Mouse (Mus musculus): ENCODE results near the gene Ripk1. TPM values are rescaled to one million over a fixed set of nuclear protein-coding genes. Genes with fewer than 3 reads are reported as not detected.

The Ripk1 gene
- total RNA-seq, 2 experiments from 2014 or later: 7.9 to 8.2 TPM

DNA sequence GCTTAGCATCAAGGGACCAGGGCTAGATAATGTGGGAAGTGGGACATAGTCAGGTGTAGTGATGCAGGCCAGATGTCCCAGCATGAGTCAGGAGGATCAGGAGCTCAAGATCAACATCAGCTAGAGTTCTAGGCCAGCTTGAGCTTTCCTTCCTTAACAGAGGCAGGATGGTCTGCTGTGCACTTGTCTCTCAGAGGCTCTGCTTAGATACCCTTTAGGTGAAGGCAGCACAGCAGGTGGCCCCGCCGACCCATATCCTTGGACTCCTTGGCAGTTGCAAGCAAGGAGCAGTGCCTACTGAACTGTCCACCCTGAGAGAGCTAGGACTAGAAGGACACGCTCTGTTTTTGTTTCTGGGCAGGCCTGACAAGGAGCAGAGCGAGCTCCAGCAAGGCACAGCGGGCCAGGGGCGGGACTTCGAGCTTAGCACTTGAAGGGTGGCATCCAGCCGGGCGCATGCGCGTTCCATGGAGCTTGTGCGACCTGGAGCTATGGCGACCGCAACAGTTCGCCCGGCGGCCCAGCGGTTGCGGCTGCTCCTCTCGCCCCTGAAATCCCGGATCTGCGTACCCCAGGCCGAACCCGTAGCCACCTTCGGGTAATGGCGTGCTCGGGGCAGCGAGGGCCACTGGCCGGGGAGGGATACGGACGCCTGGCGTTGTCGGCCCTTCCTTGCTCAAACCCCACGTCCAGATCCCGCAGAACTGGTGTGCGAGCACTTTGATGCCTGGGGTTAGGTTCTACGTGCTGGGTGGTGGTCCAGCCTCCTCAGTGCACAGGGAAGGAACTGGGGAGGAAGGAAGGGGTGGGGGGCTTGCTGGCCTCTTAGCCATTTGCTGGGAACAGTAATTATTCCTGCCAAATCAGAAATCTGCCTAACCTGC, 35.3 kb downstream of the Ripk1 start, which contains the start of gene Bphl:
Gene Bphl, plus strand, starts transcription at position 426 of the 884 bp plus-strand sequence.
- intact Hi-C loops (cut with DNase I): no loop called here
- peak; percentile 84 for DNase-seq (ENCODE audit: low spot score)

DNA sequence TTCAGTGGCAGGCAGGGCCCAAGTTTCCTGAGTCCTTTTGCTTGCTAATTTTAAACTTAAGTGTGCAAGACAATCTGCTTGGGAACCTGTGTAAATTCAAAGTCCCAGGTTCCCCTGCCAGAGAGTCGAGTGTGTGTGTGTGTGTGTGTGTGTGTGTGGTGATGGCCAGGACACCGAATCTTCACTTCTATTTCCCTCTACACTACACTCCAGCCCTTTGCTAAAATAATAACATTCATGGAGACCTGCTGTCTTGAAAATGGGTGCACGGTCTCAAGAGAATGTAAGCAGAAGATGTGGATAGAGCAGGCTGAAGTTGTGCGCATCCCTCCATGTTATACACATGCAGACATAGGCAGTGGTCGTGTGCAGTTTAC, 35.9 kb downstream of the Ripk1 start:
- DNase-seq (ENCODE audit: low spot score): no peak
- intact Hi-C loops (cut with DNase I): no loop called here

- no peak for DNase-seq (ENCODE audit: low spot score)
- intact Hi-C loops (cut with DNase I): no loop called here
These were observed 36.8 kb downstream of the Ripk1 start for GRCm38 (mm10) chr13:34038901-34039341.

GRCm38 (mm10) chr13:34040091-34040490, 37.9 kb downstream of the Ripk1 start:
- DNase-seq (ENCODE audit: low spot score): no peak
- intact Hi-C loops (cut with DNase I): loop anchor here (10.0 kb wide), 1 partner anchor 305 kb away; the partner anchor contains the start of gene Slc22a23

GRCm38 (mm10) chr13:34043716-34044393, 41.7 kb downstream of the Ripk1 start:
- no peak for DNase-seq (ENCODE audit: low spot score)
- intact Hi-C loops (cut with DNase I): loop anchor here (10.0 kb wide), 1 partner anchor 301 kb away; the partner anchor contains the start of gene Slc22a23

DNA sequence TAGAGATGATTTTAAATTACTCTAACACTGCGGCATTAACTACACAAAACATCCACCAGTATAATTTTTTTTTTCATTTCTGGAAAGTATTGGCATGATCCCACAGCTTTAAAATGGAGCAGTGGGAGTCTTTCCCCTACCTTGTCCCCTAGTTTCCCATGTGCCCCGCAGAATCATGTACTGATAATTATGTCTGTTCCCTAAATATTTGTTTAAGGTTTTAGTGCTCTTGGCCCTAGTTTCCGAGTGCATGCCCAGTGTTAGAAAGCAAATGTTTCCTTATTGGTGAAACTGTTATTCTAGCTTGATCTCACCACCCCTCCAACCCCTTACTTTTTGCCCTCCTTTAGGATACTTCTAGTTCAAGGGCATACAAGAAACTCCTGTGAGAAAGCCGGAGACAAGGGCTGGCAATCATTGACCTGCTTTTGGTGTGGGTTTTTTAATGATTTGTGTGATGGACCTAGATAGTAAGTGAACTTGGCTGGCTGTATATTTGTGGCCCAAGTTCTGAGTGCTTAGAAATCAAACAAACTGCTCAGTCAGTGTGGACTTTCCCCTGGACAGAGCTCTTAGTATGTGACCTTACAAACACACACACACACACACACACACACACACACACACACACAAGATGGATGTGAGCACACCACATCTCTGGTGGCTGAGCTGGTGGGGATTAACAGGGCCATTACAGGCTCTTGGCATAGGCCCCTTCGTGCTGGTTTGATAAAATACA, 43.5 kb downstream of the Ripk1 start:
- DNase-seq (ENCODE audit: low spot score): no peak
- intact Hi-C loops (cut with DNase I): loop anchor here (1.0 to 10.0 kb wide), 4 partner anchors 31 to 597 kb away; partner anchors contain the start of gene Slc22a23

- peak; percentile 58 for DNase-seq (ENCODE audit: low spot score)
- intact Hi-C loops (cut with DNase I): loop anchor here (1.0 to 10.0 kb wide), 4 partner anchors 30 to 596 kb away; partner anchors contain the start of gene Slc22a23
These were observed 44.4 kb downstream of the Ripk1 start for GRCm38 (mm10) chr13:34046421-34047012.

- intact Hi-C loops (cut with DNase I): loop anchor here (2.0 to 10.0 kb wide), 3 partner anchors 29 to 595 kb away; partner anchors contain the start of gene Slc22a23
These were observed 45.4 kb downstream of the Ripk1 start for GRCm38 (mm10) chr13:34047526-34047925.

GRCm38 (mm10) chr13:34050479-34050878, 48.3 kb downstream of the Ripk1 start:
- DNase-seq (ENCODE audit: low spot score): no peak
- intact Hi-C loops (cut with DNase I): no loop called here

More at GRCm38 (mm10) chr13:34047526-34047925, 45.4 kb downstream of the Ripk1 start:
- DNase-seq (ENCODE audit: low spot score): no peak

DNA sequence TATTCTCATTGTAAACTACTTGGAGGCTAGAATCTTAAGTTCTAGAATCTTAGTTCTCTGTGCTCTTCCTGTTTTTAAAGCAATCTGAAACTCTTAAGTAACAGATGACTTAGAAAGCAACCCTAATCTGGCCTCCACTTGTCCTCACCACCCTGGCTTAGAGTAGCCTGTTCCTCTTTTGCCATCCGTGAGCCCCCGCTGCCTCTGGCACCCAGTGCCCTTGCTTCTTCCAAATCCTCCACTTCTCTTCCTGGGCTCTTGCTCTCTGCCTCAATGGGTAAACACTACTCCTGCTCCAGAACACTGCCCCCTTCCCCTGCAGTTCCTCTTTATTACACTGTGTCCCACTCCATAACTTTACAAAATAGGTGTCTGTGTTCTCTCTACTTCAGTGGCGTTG, 49.5 kb downstream of the Ripk1 start:
- no peak for DNase-seq (ENCODE audit: low spot score)
- intact Hi-C loops (cut with DNase I): no loop called here

DNA sequence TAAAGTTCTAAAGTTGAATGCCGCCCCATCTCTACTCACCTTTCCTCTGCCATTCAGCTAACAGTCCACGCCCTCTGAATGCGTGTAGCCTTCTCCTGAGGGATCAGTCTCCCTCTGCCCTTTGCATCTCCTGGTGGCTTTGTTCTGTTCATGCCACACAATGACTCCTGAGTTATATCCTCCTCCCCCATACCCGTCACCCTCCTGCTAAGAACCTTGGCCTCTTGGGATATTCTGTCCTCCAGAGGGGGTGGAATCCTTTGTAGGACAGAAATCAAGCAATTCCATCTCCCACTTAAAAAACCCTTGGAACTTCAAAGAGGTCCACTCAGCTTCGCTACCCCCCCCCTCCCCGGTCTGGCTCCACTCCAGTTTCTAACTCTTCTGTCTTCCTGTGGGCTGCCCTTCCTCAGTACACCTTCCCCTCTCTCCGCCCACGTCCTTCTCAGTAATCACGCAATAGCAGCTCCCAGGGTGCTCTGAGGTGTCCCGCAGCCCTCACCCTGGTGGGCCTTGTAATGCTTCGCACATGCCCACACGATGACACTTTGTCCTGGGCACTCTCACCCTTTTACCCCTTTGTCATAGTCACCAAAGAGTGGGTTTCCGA, 51.6 kb downstream of the Ripk1 start:
- intact Hi-C loops (cut with DNase I): no loop called here
- no peak for DNase-seq (ENCODE audit: low spot score)

GRCm38 (mm10) chr13:34054391-34054790, 52.2 kb downstream of the Ripk1 start:
- intact Hi-C loops (cut with DNase I): no loop called here

GRCm38 (mm10) chr13:34054983-34055382, 52.8 kb downstream of the Ripk1 start:
- DNase-seq (ENCODE audit: low spot score): no peak
- intact Hi-C loops (cut with DNase I): no loop called here

More at GRCm38 (mm10) chr13:34054391-34054790, 52.2 kb downstream of the Ripk1 start:
- DNase-seq (ENCODE audit: low spot score): no peak

- intact Hi-C loops (cut with DNase I): no loop called here
- DNase-seq (ENCODE audit: low spot score): no peak
These were observed 55.1 kb downstream of the Ripk1 start for GRCm38 (mm10) chr13:34057252-34057651.

- intact Hi-C loops (cut with DNase I): no loop called here
- DNase-seq (ENCODE audit: low spot score): no peak
These were observed 57.9 kb downstream of the Ripk1 start for GRCm38 (mm10) chr13:34060061-34060460.

DNA sequence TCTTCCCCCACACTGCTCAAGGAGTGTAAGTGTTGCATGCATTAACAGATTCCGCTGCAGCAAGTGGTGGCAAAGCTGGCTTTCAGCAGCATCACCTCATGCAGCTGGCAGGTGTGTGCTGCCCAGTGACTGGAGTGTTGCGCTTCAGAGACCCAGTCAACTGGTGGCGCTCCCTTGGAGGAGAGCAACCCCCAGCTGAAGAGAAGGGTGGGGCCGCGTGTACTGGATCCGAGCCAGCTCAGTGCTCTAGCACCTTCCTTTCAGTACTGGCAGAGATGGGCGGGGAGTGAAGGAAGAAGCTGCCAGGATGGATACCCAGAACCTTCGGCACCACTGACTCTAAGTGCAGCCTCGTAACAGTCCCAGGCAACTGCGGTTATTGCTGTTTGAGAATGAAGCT, 60.3 kb downstream of the Ripk1 start:
- intact Hi-C loops (cut with DNase I): no loop called here
- no peak for DNase-seq (ENCODE audit: low spot score)

DNA sequence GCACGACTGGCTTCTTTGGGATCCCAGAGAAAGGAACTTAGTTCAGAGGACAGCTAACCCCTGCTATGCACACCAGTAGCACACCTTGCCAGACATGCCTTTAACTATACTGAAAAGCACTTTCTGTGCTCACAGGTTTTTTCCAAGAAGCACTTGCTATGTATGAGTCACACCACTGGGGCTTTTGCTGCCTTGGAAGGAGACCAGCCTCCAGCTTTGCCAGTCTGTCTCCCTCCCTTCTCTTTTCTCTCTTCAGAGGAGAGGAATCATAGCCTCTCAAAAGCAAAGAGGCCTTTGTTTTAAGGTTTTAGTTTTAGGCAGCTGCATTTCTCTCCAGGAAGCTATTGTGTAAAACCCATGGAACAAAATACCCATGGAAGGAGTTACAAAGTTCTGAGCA, 64.2 kb downstream of the Ripk1 start:
- intact Hi-C loops (cut with DNase I): no loop called here
- DNase-seq (ENCODE audit: low spot score): no peak

DNA sequence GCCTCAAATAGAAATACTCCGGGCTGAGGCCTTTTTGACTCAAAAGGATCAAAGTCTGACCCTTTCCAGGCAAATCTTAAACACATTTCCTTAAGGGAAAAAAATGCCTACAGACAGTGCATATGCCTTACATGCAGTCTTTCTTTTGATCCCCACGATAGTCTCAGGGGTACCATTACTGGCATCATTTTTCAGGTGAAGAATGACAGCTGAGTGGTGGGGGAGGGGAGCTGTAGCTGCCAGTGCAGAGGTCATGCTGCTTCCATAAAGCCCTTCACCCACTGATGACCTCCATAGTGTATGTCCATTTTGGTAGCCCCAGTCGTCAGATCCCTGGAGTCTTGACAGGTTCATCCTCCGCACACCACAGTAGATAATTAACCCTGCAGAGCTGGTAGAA, 68.1 kb downstream of the Ripk1 start:
- intact Hi-C loops (cut with DNase I): loop anchor here (10.0 kb wide), 1 partner anchor 805 kb away; the partner anchor contains the start of gene Prpf4b
- no peak for DNase-seq (ENCODE audit: low spot score)

GRCm38 (mm10) chr13:34071836-34072235, 69.7 kb downstream of the Ripk1 start:
- no peak for DNase-seq (ENCODE audit: low spot score)
- intact Hi-C loops (cut with DNase I): loop anchor here (10.0 kb wide), 1 partner anchor 803 kb away; the partner anchor contains the start of gene Prpf4b
